Mouse (Mus musculus): Measurements from ENCODE around the gene Hcn4.

Gene Hcn4

GRCm38 (mm10) chr9:58849576-58850315, 26.5 kb downstream of the Hcn4 start:
- DNase-seq, result no peak

- DNase-seq, result no peak
Measured at GRCm38 (mm10) chr9:58854931-58855330, 31.7 kb downstream of the Hcn4 start.

GRCm38 (mm10) chr9:58859080-58859635, 35.9 kb downstream of the Hcn4 start:
- DNase-seq, result no peak

GRCm38 (mm10) chr9:58863826-58864225, 40.6 kb downstream of the Hcn4 start:
- DNase-seq, result no peak

- DNase-seq, result peak in 1 of 2 experiments; percentile 39
Measured at GRCm38 (mm10) chr9:58871141-58871540, 47.9 kb downstream of the Hcn4 start.

- DNase-seq, result peak; percentile 78 to 82
Measured at GRCm38 (mm10) chr9:58873541-58874324, 50.5 kb downstream of the Hcn4 start.

- DNase-seq, result no peak
Measured at GRCm38 (mm10) chr9:58874354-58874753, 51.1 kb downstream of the Hcn4 start.

GRCm38 (mm10) chr9:58875439-58875838, 52.2 kb downstream of the Hcn4 start:
- DNase-seq, result no peak

GRCm38 (mm10) chr9:58876946-58877625, 53.9 kb downstream of the Hcn4 start:
- peak; percentile 85 for DNase-seq

GRCm38 (mm10) chr9:58879836-58880235, 56.6 kb downstream of the Hcn4 start:
- DNase-seq, result no peak

GRCm38 (mm10) chr9:58882686-58883085, 59.5 kb downstream of the Hcn4 start:
- peak in 1 of 2 experiments; percentile 34 for DNase-seq

- DNase-seq, result no peak
Measured at GRCm38 (mm10) chr9:58889782-58890448, 66.7 kb downstream of the Hcn4 start.

- no peak for DNase-seq
Measured at GRCm38 (mm10) chr9:58890893-58891292, 67.7 kb downstream of the Hcn4 start.

GRCm38 (mm10) chr9:58891840-58892640, 68.8 kb downstream of the Hcn4 start:
- no peak for DNase-seq

- no peak for DNase-seq
Measured at GRCm38 (mm10) chr9:58899602-58900001, 76.4 kb downstream of the Hcn4 start.

GRCm38 (mm10) chr9:58902869-58903585, 79.8 kb downstream of the Hcn4 start:
- peak; percentile 63 to 78 for DNase-seq

All from cerebellum, postnatal 25 days (tissue).